Mouse (Mus musculus) layer of hippocampus, adult 2 months (tissue): ENCODE measurements at regions not wholly inside any gene's neighbourhood (a gene's known extent, or its start where the extent isn't known, plus 50 kb on each side); places are given as distances from the start of the nearest gene placed in this dataset.
A peak's percentile ranks its signal among the peaks of the same experiment; 100 is the strongest.

Experiments
- DNase-seq, 2 experiments: peaks; one replicate each; pipeline ENCODE4 v3.0.0; 2022; ENCODE audit warnings: low spot score in 2 of 2
- H3K27ac ChIP-seq: fragments of 200-600 bp; 2 replicates; pipeline ENCODE4 v1.8.1; 2022
- H3K4me3 ChIP-seq: fragments of 200-600 bp; 2 replicates; pipeline ENCODE4 v1.8.1; 2022; ENCODE audit warnings: mild to moderate bottlenecking
- CTCF ChIP-seq: fragments of 200-600 bp; conservative IDR thresholded peaks from 2 replicates; pipeline ENCODE4 v1.8.1; 2022; ENCODE audit warnings: antibody characterized with exemption, mild to moderate bottlenecking, moderate library complexity

DNA sequence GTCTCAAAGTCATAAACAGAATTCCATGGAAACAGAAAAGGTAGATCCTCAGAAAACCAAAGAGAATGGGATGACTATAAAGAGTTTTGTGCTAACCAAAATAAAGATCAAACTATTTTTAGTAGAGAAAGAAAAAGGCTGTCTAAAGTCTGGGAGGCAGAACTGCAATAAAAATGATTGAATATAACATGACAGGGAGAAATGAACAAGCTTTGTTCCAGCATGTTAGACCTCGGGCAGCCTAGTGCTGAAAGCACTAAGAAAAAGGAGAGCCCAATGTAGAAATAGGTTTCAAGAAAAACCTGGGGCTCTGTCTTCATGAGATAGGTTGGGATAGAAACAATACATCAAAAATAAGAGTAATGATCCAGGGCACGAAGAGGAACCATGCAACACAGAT is 135.4 kb upstream of the Pcdh7 start:
- Histone ChIP-seq H3K27ac (no peak overlapping the region), H3K4me3 (no peak overlapping the region)
- TF ChIP-seq CTCF, result no peak
- DNase-seq, result no peak

DNA sequence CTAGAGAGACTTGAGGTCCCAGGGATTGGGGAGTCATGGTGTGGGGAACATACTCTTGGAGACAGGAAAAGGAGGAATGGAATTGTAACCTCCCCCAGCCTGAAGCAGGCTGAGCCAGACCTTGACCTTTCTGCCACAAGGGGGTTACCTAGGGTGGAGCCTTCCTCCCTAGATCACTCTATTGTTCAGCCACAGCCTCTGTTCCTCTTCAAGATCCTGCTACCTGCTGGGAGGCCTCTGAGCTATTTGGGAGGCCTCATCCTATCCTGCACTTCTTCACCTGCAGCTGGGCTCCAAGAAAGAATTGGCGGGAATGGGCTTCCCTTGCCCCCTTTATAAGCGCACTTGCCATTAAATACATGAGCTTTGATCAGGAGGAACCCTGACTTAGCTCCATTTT is 130.8 kb upstream of the Pcdh7 start:
- TF ChIP-seq CTCF, result no peak
- no peak for DNase-seq
- Histone ChIP-seq H3K4me3 (no peak overlapping the region), H3K27ac (no peak overlapping the region)

DNA sequence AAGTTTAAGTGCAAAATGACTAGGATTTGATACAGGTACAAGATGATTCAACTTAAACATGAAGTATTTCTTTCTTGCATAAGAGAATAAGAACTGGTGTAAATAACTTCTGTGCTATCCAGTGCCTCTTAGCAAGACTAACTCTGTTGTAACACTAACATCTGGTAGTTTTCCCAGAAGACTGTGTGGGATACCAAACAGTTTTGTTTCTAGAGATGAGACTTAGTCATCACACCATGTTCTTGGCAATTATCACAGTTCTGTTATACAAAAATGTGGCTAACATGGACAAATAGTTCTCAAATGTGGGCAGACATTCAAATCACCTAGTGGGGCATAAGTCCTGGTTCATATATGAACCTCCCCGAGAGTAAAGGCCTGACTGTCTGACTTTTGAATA is 121.8 kb upstream of the Pcdh7 start:
- peak overlapping the region; percentile 3; the same call in 1 of the 2 replicates for H3K27ac ChIP-seq
- H3K4me3 ChIP-seq, result no peak overlapping the region
- peak; percentile 17 to 26 for DNase-seq
- no peak for TF ChIP-seq CTCF

DNA sequence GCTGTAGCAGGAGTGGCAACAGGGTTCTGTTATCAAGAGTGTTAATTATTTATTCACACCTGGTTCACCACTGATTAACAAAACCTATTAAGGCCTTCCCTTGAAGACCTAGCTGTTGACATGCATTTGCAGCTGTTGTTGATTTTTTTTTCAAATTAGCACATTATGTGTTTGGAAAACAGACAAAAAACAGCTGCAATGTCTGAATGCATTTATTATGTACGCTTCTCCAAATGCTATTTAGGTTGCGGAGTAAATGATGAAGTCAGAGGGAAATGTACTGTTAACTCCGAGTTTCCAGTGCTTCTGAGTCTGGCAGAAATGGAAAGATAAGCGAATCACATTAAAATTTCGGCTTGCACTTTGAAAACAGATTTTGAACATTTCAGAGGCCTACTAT is 120.7 kb upstream of the Pcdh7 start:
- H3K4me3 ChIP-seq, result no peak overlapping the region
- no peak for DNase-seq
- TF ChIP-seq CTCF, result no peak
- no peak overlapping the region for H3K27ac ChIP-seq

DNA sequence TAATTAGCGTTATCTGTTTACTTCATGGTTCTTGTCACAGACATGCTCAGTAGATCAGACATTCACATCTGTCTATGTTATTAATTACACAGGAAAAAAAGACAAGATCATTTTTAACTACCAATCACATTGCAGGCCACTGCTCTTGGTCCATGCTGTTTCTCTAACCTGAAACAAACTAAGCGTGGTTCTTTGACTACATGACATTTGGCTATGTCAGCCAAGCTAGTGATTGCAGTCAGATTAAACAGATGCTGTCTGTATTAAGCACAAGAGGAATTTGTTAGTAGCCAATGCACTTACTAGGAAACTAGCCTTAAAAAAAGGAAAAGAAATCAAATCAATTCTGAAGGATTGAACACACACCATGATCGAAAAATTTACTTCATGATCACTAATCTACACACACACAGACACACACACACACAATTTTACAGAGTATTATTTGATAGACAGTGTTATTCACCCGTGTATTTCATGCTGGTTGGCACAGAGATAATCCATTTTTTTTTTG is 119.5 kb upstream of the Pcdh7 start:
- H3K4me3 ChIP-seq, result no peak overlapping the region
- no peak for TF ChIP-seq CTCF
- peak overlapping the region; percentile 12; the same call in 1 of the 2 replicates for H3K27ac ChIP-seq
- no peak for DNase-seq
